Mouse (Mus musculus) CH12.LX (cell line): ENCODE measurements around the gene Foxc2.

Experiments
- BHLHE40 ChIP-seq: IDR thresholded peaks from 2 replicates; pipeline ENCODE4 v1.6.1; 2011; ENCODE audit warnings: mild to moderate bottlenecking, low read depth, low read length, improper control_type of control experiment
- CTCF ChIP-seq, 2 experiments: IDR thresholded peaks in 1 of 2; conservative IDR thresholded peaks in 1 of 2; 2 replicates each; pipeline ENCODE4 v1.5.1; 2011 to 2012; ENCODE audit warnings: low read depth in 2 of 2, low read length in 2 of 2, improper control_type of control experiment in 1 of 2, inconsistent platforms in 1 of 2, mild to moderate bottlenecking in 1 of 2, moderate library complexity in 1 of 2
- E2F4 ChIP-seq: IDR thresholded peaks from 2 replicates; pipeline ENCODE4 v1.6.1; 2011; ENCODE audit warnings: low read depth, low read length, improper control_type of control experiment; ENCODE audit not compliant: insufficient replicate concordance
- GABPA ChIP-seq: IDR thresholded peaks from 2 replicates; pipeline ENCODE4 v1.6.1; 2012; ENCODE audit warnings: low read depth, low read length, improper control_type of control experiment, inconsistent platforms; ENCODE audit not compliant: insufficient replicate concordance
- RAD21 ChIP-seq: IDR thresholded peaks from 2 replicates; pipeline ENCODE4 v1.6.1; 2011; ENCODE audit warnings: low read depth, mild to moderate bottlenecking, low read length, improper control_type of control experiment, moderate library complexity
- RCOR1 ChIP-seq: conservative IDR thresholded peaks from 2 replicates; pipeline ENCODE4 v1.6.1; 2012; ENCODE audit warnings: low read depth, mild to moderate bottlenecking, inconsistent platforms, low read length, improper control_type of control experiment
- SIN3A ChIP-seq: IDR thresholded peaks from 2 replicates; pipeline ENCODE4 v1.6.1; 2012; ENCODE audit warnings: low read length, improper control_type of control experiment, inconsistent platforms
- UBTF ChIP-seq: IDR thresholded peaks from 2 replicates; pipeline ENCODE4 v1.6.1; 2012; ENCODE audit warnings: low read depth, mild to moderate bottlenecking, inconsistent platforms, low read length, improper control_type of control experiment, moderate library complexity

DNA sequence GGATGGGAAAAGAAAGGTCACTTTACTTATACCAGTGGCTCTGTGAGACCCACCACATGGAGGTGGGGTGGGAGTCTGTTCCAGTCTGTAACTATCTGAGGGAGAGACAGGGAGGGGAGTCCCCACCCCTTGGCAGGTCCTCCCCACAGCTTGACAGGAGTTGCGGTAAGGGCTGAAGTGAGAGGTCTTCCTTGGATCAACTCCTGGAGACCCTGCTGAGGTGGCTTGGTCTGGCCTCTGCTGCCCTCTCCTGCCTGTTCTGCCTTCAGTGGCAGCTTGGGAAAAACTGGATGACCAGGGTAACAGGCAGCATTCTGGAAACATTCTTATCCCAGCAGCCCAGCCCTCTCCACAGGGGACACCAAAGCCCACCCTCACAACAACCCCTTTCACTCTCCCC lies 25.3 kb upstream of the Foxc2 start:
- TF ChIP-seq CTCF (conservative IDR thresholded peaks at IDR 0.05 in 1 of 2, IDR thresholded peaks at IDR 0.05 in 1 of 2; ENCODE audit: low read depth in 2 of 2, low read length in 2 of 2) (peak in 1 of 2 experiments; percentile 27; a peak in 2 of 4 replicates), UBTF (no peak), E2F4 (no peak), GABPA (no peak), RAD21 (peak; percentile 28), BHLHE40 (no peak), SIN3A (no peak), RCOR1 (no peak)
